Mouse (Mus musculus): Measurements from ENCODE around the gene Efcc1.

The Efcc1 gene

GRCm38 (mm10) chr6:87779174-87780165, 48.8 kb downstream of the Efcc1 start:
- no peak for DNase-seq (ENCODE audit: low spot score)

- DNase-seq (ENCODE audit: low spot score) = no peak
These were observed 50.1 kb downstream of the Efcc1 start for GRCm38 (mm10) chr6:87780546-87781301.

- DNase-seq (ENCODE audit: low spot score) = no peak
These were observed 53.4 kb downstream of the Efcc1 start for GRCm38 (mm10) chr6:87784033-87784432.

GRCm38 (mm10) chr6:87786621-87787020, 56.0 kb downstream of the Efcc1 start:
- no peak for DNase-seq (ENCODE audit: low spot score)

- DNase-seq (ENCODE audit: low spot score) = no peak
These were observed 56.6 kb downstream of the Efcc1 start for GRCm38 (mm10) chr6:87787108-87787890.

GRCm38 (mm10) chr6:87788266-87788895, 57.7 kb downstream of the Efcc1 start:
- no peak for DNase-seq (ENCODE audit: low spot score)

GRCm38 (mm10) chr6:87788896-87789587, 58.4 kb downstream of the Efcc1 start:
- DNase-seq (ENCODE audit: low spot score) = no peak

GRCm38 (mm10) chr6:87789791-87790190, 59.1 kb downstream of the Efcc1 start:
- DNase-seq (ENCODE audit: low spot score) = no peak

GRCm38 (mm10) chr6:87790779-87791480, 60.3 kb downstream of the Efcc1 start:
- DNase-seq (ENCODE audit: low spot score) = no peak

- no peak for DNase-seq (ENCODE audit: low spot score)
These were observed 61.2 kb downstream of the Efcc1 start for GRCm38 (mm10) chr6:87791826-87792225.

- no peak for DNase-seq (ENCODE audit: low spot score)
These were observed 63.3 kb downstream of the Efcc1 start for GRCm38 (mm10) chr6:87793821-87794510.

GRCm38 (mm10) chr6:87795385-87796150, 64.9 kb downstream of the Efcc1 start:
- no peak for DNase-seq (ENCODE audit: low spot score)

- no peak for DNase-seq (ENCODE audit: low spot score)
These were observed 65.7 kb downstream of the Efcc1 start for GRCm38 (mm10) chr6:87796251-87796880.

GRCm38 (mm10) chr6:87797321-87797720, 66.7 kb downstream of the Efcc1 start:
- DNase-seq (ENCODE audit: low spot score) = no peak

GRCm38 (mm10) chr6:87799576-87799975, 68.9 kb downstream of the Efcc1 start:
- DNase-seq (ENCODE audit: low spot score) = no peak

GRCm38 (mm10) chr6:87802462-87802861, 71.8 kb downstream of the Efcc1 start:
- DNase-seq (ENCODE audit: low spot score) = no peak

GRCm38 (mm10) chr6:87804036-87804435, 73.4 kb downstream of the Efcc1 start:
- DNase-seq (ENCODE audit: low spot score) = no peak

- no peak for DNase-seq (ENCODE audit: low spot score)
These were observed 74.2 kb downstream of the Efcc1 start for GRCm38 (mm10) chr6:87804886-87805285.

Data from testis, postnatal 14 days (tissue).